Mouse (Mus musculus): Measurements from ENCODE around the gene Micu1.

The Micu1 gene

DNA sequence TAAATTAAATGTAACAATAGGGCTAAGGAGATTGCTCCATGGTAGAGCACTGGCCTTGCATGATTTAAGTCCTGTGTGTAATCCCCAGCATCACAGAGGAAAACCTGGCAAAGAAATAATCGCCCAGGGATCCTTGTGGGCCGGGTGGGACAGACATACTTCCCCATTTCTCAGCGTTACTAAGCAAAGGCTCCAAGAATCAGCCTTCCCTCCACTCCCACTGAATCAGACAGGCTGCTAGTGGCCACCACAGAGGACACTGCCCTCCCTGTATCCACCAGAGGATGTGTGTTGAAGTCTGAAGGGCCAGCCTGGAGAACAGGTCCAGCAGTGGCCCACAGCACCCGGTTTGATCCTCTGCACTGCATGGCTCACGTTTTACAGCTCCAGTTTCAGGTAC lies 185.2 kb downstream of the Micu1 start:
- no peak for DNase-seq

DNA sequence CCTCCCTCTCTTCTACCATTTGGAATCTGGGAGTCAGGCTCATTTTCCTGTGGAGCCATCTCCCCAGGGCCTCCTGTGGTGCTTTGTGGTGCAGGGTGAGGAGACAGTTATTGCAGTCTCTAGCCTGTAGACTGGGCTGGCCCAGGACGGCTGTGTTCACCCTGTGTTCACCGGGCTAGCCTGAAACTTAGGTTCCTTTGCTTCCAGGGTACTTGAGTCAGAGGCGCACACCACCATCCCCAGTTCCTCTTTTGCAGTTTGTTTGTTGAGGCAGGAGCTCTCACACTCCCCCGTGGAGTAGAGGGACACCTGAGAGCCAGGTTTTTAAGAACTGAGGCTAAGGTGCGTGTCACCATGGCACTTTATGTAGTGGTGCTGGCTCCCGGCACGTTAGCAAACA lies 187.1 kb downstream of the Micu1 start:
- DNase-seq: no peak

DNA sequence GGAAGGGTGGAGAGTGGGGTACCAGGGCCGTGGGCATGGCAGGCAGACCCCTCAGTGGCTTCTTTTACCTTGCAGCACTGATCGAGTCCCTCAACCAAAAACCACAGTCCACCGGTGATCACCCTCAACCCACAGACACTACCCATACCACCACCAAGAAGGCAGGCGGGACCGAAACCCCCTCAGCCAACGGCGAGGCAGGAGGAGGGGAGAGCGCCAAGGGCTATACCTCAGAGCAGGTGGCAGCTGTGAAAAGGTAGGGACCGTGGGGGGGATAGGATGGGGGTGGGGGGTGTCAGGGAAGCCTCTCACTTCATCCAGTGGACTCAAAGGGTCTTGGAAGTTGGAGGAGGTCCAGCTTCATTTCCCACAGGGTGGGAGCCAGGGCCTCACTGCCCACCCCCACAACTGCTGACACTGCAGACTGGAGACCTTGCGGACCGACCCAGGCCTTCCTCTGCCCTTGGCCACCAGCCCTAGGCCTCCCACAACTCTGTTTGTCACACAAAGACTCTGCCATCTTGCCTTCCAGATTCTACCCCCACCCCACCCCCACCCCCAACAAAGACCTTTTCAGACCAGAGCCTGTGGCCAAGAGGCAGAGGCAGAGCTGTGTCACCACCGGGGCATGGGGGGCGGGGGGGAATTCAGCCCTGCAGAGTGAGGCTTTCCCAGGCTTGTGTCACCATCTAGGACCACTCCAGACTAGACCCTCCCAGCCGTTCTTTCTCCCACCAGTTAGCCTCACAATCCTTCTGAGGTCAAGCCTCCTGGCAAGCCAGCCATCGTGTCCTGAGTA lies 187.9 kb downstream of the Micu1 start:
- DNase-seq: no peak

DNA sequence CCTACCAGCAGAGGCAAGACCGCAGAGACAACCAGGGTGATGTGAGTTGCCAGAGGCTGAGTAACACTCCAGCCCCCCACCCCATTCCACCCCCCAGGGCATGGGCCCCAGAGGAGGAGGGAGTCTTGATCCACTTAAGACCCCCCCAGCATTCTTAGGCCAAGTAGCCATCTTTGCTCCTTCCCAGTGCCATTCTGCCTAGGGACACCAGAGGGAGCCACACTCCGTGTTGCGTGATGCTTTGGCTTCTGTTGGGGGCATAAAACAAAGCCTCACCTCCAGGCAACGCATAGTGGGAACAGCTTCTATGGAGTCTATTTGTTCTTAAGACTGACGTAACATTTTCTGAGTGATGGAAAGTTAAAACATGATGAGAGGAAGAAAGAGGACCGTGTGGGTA lies 190.7 kb downstream of the Micu1 start:
- peak; percentile 81 for DNase-seq

DNA sequence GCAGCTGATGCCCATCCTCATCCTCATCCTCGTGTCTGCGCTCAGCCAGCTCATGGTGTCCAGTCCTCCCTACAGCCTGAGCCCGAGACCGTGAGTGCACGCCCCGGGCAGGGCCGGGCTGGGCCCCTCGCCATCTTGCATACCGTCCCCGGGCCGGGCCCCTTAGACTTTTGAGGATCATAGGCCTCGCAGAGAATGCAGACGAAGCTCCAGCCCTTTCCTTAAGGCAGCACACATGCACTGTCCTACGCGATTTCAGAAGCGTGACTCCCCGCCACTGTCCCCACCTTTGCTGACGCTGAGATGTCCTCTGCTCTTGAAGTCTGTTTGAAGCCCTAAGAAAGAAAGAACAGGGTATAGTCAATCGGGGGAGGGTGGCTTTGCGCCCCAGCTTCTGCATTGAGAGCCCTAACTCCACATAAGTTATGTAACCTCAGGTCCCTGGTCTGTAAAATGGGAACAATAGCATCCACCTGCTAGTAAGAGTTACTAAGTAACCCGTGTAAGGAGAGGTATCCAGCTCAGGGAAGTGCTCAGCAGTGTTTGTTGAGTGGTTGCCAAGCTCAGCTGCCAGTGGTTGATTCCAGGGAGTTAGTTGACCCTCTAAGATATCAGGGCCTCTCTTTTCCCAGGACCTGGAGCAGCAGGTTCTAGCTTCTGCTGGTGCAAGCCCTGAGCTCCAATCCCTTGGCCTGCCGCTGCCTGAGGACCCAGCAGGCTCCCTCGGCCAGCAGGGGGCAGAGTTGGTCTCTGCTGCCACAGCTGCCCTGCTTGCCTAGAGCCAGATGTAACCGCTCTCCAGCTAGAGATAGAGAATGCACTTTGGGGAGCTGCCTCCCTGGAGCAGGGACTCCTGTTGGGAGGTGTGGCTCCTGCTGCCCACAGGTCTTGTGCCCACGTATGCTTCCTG lies 192.2 kb downstream of the Micu1 start:
- DNase-seq: peak; percentile 88

DNA sequence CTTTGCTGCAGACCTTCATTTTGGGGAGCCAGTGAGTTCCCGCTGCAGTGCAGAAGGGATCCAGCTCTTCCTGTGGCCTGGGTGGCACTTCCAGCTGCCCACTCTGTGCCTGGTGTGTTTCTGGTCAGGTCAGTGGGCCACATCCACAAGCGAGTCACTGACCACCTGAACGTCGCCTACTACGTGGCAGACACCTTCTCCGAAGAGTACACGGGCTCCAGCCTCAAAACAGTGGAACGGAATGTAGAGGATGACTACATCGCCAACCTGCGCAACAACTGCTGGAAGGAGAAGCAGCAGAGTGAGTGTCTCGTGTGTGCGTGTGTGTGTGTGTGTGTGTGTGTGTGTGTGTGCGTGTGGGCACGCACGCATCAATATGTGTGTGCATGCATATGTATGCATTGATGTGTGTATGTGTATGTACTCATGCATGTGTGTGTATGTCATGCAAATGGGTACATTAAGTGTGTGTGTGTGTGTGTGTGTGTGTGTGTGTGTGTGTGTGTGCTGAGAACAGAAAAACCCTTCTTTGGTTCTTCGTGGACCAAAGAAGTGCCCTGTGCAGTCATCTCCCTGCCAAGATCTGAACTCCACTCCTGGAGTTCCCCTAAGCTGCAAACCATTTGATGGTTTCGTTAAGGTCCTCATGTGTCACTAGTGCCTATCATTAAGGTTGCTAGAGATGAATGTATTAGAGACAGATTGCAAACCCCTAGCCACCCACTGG lies 193.3 kb downstream of the Micu1 start:
- no peak for DNase-seq

DNA sequence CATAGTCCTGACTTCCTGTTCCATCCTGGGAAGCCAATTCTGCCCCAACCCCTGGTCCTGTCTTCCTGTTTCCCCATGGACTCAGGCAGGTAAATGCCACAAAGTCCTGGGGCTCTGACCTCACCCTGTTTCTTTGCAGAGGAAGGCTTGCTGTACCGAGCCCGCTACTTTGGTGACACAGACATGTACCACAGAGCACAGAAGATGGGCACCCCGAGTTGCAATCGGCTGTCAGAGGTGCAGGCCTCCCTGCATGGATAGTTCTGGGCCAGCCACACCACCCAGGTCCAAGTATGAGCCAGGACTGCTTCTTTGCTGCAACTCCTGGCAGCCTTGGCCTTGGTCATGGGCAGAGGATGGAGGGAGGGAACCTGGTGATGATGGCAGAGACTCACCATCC lies 193.9 kb downstream of the Micu1 start:
- no peak for DNase-seq

DNA sequence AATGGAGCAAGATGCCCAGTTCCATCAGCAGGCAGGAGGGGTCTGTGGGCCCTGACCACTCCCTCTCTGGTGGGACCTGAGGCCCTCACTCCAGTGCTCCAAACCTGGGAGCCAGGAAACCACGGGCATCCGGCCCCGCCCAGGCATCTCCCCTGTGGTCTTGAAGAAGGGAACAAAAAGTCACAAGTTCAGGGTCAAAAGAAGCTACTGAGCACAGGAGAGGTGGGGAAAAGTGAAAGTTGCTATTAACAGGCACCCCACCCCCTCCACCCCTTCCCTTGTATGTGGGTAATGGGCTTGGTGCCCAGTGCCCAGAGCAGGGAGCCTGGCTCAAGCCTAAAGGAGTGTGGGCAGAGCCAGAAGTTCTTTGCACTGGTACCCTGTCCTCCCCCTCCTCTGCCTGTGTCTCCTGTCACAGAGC lies 194.6 kb downstream of the Micu1 start:
- DNase-seq: no peak

DNA sequence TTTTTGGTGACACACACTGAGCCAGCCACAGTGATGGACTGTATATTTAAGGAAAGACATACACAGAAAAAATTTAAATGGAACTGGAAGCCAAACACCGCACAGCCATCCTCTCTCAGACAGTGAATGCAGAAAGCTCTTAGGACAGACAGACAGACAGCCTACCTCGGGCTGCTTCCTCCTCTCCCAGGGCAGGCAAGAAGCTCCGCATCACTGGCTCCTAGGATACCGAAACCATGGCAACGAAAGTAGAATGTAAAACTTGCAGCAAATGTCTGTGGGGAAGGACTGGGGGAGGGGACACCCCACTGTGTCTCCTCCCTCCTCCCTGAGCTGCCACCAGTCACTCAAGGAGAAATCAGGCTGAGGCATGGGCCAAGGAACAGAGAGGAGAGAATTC lies 195.2 kb downstream of the Micu1 start:
- DNase-seq: peak; percentile 85

DNA sequence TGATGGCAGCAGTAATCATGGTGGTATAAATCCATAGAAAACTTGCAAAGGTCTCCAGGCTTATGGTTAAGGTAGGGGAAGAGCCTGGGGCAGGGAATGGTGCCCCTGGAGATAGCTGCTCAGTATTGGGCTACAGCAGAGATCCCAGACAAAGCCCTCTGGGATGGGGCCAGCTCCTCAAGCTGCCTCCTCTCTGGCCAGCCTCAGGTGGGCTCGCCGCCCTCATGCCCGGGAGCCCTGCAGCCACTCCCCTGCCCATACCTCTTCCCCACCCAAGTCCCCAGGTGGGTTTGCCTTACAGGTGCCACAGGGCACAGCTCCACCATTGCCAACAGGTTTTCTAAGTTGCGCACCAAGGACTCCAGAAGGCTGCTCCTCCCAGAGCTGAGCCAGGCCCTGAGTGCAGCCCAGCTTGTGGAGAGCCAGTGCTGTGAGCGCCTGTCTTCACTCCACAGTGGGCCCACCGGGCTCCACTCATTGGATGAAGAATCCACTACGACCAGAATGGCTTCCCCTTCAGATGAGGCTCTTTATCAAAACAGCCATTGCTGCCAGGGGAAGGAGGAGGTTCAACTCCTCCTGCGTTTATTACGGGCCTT lies 196.0 kb downstream of the Micu1 start:
- DNase-seq: peak; percentile 38

DNA sequence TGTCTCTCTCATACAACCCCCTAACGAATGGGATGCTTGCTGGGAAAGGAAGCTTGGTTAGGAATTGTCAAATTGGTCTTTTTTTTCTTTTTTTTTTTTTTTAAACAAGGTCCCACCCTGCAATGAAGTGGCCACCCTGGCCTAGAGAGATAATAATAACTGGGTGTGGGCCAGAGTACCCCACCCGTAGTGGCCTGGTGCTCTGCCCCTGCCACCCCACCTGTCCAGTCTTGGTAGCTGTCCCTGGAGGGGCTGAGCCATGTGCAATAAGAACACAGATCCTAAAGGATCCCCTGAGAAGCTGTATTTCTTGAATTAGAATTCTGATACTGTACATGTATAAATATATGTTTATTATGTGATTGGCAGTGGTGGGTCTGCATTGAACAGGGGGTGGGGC lies 196.7 kb downstream of the Micu1 start:
- DNase-seq: no peak

DNA sequence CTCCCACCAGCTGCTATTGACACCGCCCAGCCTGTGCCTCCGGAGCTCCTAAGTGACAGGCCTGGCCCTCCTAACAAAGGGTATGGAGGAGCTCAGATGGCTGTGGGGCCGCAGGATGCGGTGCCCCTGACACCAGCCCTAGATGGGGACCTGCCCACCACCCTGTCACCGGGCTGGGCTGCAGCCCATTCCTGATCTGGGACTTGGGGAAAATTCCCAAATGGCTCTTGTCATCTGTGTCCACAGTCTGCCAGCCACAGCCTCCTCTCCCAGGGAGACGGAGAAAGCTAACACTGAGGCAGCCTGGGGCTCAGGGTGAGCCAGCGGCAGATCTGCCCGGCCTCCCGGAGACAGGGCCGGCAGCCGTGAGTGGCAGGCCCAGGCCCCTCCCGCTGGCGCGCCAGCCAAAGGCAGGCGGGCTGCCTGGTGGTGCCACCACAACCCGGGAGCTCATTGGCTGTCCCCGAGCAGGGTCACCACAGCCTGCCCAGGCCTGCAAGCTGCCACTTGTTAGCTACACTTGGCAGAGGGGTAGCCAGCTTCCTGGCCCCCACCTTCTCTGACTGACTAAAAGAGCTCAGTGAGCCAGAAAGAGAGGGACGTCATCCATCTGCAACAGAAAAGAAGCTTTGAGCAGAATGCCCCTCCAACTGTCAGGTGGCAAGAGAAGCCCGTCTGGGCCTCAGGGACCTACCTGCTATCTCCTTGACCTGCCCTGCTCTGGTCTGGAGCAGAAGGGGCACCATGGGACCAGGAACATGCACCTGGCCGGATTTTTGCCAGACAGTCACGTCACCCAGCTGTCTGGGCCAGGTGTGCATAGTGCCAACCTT lies 197.3 kb downstream of the Micu1 start:
- peak; percentile 94 for DNase-seq

DNA sequence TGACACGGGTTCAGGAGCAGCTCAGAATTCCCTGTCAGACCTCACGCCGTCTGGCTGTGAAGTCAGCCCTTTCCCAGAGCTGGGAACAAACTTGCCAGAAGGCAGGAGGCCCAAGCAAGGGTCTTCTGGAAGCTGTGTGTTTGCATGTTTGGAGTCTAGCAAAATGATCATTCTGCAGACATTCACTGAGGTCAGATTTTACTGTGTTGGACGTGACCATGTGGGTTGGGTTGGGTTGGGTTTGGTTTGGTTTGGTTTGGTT lies 197.8 kb downstream of the Micu1 start:
- no peak for DNase-seq

DNA sequence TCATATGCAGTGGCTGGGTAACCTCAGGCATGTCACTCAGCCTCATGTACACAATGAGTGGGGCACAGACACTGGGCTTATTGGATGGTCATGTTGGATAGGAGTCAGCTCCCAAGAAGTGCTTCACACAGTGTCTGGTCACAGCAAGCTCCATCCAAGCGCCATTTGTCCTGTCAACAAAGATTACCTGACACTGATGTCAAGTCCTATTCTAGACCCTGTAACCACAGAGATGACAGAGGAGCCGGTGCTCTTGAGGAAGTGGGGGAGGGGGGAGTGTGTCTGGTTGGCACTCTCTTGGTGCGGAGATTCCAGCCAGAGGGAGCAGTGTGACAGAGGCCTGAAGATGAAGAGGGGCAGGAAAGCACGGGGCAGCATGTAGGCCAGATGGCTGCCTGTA lies 198.7 kb downstream of the Micu1 start:
- peak; percentile 27 for DNase-seq

DNA sequence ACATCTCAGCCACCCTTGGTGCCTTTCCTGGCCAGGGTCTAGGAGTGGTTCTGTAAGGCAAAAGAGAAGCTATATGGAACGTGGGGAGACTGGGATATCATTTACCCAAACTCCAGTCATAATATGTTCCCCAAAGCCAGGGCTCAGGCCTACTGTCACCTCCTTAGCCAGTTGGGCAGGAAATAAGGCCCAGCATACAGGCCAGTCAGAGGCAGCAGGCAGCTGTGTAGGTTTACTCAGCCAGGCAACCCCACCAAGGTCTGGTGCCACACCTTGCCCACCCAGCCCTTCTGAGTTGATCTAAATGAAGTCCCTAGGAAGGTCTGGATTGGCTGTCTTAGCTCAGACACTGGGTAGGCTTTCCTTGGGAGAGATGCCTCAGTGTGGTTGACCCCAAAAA lies 199.2 kb downstream of the Micu1 start:
- no peak for DNase-seq

DNA sequence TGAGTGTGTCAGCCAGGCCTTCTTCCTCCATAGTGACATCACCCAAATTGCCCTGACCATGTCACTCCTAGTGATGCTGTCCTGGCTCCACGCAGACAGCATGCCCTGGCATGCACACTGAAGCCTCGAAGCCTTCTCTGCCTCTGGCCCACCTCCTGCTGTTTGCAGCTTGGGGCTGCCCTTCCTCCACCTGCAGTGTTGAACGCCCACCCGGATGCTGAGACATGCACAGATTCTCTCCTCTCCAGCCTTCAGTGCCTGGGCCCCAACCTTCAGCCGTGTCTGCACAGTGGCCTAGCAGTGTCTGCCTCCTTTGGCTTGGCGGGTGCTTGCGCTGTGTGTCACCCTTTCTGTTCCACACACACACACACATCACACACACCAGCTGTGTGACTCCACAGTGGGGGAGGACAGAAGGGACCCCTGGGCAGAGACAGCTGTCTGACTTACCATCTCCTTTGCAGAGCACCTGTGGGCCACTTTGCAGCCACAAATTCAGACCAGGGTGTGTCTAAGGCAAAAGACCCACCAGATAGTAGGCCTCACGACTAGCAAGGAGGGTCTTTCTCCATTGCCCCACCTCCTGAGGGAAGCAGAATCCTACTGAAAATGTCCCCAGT lies 199.8 kb downstream of the Micu1 start:
- DNase-seq: no peak

DNA sequence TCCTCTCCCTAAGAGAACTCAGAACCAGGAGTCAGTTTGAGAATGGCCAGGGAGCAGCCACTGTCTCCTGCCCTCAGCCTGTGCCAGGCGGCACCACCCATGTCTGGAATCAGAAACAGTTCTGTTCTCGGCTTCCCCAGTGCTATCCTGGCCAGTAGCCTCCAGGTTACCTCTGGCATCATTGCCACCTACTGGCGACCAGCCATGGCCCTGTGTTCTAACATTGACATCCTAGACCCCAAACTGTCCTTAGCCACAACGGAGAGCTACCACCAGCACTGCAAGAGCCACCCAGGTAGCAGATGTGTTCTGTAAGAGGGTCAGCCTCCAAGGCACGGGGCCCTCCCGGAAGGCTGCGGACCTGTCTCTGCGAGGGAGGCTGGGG lies 200.3 kb downstream of the Micu1 start:
- DNase-seq: no peak

DNA sequence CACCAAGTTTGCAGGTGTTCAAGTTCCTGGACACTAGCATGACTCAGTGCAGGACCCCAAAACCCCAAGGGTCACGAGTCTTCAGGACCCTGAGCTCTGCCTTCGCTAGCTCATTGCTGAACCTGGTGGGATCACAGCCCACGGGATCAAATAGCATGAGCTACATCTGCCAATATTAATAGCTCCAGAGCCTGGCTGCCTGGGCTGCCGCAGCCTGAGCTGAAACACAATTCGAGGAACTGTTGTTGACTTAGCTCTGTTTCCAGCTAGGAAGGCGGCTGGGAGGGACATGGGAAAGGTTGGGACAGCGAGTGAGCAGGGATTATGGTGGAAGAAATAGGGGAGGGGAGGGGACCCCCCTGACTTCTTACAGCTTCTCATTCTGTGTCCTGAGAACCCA lies 200.9 kb downstream of the Micu1 start:
- peak; percentile 29 for DNase-seq

DNA sequence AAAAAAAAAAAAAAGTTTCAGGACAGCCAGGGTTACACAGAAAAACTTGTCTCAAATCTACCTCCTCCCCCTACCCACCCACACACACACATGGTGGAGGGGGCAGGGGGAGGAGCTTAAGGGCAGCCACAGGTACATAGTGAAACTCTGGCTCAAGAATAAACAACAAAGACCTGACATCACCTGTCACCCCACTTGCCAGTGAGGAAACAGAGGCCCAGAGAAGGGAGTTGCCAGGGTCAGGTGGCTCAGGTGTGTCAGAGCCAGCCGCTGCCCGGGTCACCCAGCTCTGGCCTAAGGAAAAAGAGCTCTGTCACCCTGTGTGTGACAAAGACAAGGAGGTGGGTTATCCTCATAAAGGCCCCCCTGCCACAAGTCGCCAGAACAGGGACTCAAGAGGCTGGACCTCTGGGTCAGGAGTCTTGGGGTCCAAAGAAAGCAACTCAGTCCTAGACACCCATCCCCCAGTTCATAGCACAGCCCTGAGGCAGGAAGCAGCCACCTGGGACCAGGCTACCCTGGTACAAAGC lies 204.9 kb downstream of the Micu1 start:
- no peak for DNase-seq

DNA sequence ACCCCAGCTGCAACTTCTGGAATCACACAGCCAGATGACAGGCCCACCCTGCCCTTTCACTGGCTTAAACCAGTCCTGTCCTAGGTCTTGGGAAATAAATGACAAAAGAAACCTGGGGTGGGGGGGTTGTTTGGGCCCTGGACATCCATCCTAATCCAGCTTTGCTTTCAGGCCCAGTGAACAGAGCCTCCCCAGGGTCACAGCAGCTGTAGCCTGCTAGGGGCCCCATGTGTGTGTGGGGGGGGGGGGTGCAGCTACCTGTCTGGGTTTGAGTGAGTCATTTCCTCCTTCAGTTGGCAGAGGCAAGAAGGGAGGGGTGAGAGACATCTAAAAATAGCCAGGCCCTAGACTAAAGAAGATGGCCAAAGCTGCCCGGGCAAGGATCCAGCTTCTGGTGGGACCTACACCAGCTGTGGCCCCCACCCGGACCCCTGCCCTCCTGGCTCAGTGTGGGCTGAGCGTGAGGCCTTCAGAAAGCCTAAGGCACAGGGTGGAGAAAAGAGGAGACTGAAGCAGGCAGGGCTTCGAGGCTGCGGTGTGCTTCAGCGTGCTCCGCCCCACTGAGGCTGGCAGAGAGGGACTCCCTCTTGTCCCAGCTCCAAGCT lies 205.5 kb downstream of the Micu1 start:
- no peak for DNase-seq

DNA sequence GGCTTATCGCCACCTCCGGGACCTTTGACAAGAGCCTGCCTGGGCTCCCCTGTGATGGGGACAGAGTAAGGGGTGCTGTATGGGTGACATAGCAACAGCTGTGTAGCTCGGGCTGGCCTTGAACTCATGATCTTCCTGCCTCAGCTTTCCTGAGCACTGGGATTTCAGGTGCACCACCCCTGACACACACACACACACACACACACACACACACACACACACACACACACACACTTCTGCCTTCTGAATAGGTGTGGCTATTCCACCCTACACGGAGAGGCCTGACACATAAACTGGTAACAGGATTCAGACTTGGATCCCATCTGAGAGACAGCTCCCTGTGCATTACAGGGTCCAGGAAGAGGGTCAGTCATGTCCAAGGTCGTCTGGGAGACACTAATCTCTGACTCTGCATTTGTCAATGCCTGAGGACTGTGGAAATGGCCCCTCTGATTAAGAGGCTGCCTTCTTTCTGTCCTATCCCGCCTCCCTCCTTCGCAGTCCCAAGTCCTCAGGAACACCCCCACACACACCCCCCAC lies 206.6 kb downstream of the Micu1 start:
- DNase-seq: no peak

Data from embryo, embryonic 11 days (tissue).